Mouse (Mus musculus) liver, postnatal 0 days (tissue): Measurements from ENCODE around the gene Spdef.

Experiments
- CTCF ChIP-seq: sonication (generic); IDR thresholded peaks from 2 replicates; pipeline ENCODE4 v1.5.1; 2016; ENCODE audit warnings: antibody characterized with exemption, low read depth
- EP300 ChIP-seq: IDR thresholded peaks from 2 replicates; pipeline ENCODE4 v1.6.1; 2016; ENCODE audit warnings: antibody characterized with exemption, low read depth, mild to moderate bottlenecking

- TF ChIP-seq CTCF (no peak), EP300 (no peak)
These were observed at the start of gene Spdef for GRCm38 (mm10) chr17:27728770-27729169.
